Mouse (Mus musculus) G1E (cell line): ENCODE results near the gene Ypel3. TPM values are rescaled to one million over a fixed set of nuclear protein-coding genes. Genes with fewer than 3 reads are reported as not detected.

Source experiments
- ATAC-seq: 2 replicates; pipeline ENCODE4 v1.8.0; 2016; ENCODE audit warnings: mild to moderate bottlenecking; ENCODE audit not compliant: insufficient number of reproducible peaks, poor library complexity, low FRiP score, severe bottlenecking; ENCODE audit errors: extremely low read depth
- DNase-seq: peaks from one replicate; pipeline ENCODE4 v3.0.0; 2012; ENCODE audit warnings: low spot score
- H3K27me3 ChIP-seq: 2 replicates; pipeline ENCODE4 v1.6.1; 2012; ENCODE audit warnings: mild to moderate bottlenecking, low read length, inconsistent platforms; ENCODE audit not compliant: insufficient read depth
- H3K36me3 ChIP-seq: replicated peaks from 2 replicates; pipeline ENCODE3; 2012; ENCODE audit warnings: mild to moderate bottlenecking, inconsistent platforms
- H3K4me1 ChIP-seq: 2 replicates; pipeline ENCODE4 v1.6.1; 2012; ENCODE audit warnings: low read depth, low read length, inconsistent platforms, mixed read lengths; ENCODE audit not compliant: insufficient read depth
- H3K4me3 ChIP-seq: 2 replicates; pipeline ENCODE4 v1.5.1; 2012; ENCODE audit warnings: low read depth, mild to moderate bottlenecking, inconsistent platforms, low read length, moderate library complexity, mixed read lengths
- H3K9me3 ChIP-seq: replicated peaks from 2 replicates; pipeline ENCODE4 v1.6.1; 2012; ENCODE audit warnings: inconsistent platforms
- CTCF ChIP-seq: IDR thresholded peaks from 2 replicates; pipeline ENCODE4 v1.5.1; 2012; ENCODE audit warnings: low read depth, low read length, inconsistent platforms, mixed read lengths
- GATA1 ChIP-seq: IDR thresholded peaks from 2 replicates; pipeline ENCODE4 v1.6.1; 2012; ENCODE audit warnings: borderline replicate concordance, low read length, inconsistent platforms, mixed read lengths
- GATA2 ChIP-seq: IDR thresholded peaks from 2 replicates; pipeline ENCODE4 v1.6.1; 2012; ENCODE audit warnings: low read depth, low read length, inconsistent platforms, borderline replicate concordance
- POLR2AphosphoS5 ChIP-seq: IDR thresholded peaks from 2 replicates; pipeline ENCODE4 v1.6.1; 2012; ENCODE audit warnings: low read depth, low read length, inconsistent platforms; ENCODE audit not compliant: insufficient replicate concordance
- TAL1 ChIP-seq: conservative IDR thresholded peaks from 2 replicates; pipeline ENCODE4 v1.6.1; 2012; ENCODE audit warnings: low read depth, low read length, inconsistent platforms, mixed read lengths
- polyA plus RNA-seq: library from polyadenylated mRNA; stranded (reverse); fragments of >175 nt; gene quantifications from 2 replicates; pipeline ENCODE4 v1.2.3, GENCODE M21; 2012
- total RNA-seq, 2 experiments: library from RNA; stranded (forward) in 1 of 2; stranded (reverse) in 1 of 2; fragments of 200-1000 nt in 1 of 2; fragments of >200 nt in 1 of 2; fragmentation: Nextera tagmentation in 1 of 2; gene quantifications; 2 replicates each; pipeline ENCODE4 v1.2.3; 2014 to 2017

The Ypel3 gene
- total and polyA plus RNA-seq, 3 experiments, result 23.1 to 86.7 (median 78.3) TPM

GRCm38 (mm10) chr7:126795387-126796317 is 18.9 kb downstream of the Ypel3 start:
- ATAC-seq, result no peak
- no peak for DNase-seq
- Histone ChIP-seq H3K27me3 (no peaks in the 10 kb centered on the region), H3K9me3 (no peaks in the 10 kb centered on the region), H3K36me3 (peaks cover 60% of the 10 kb centered on the region), H3K4me3 (peak overlapping the region; percentile 99), H3K4me1 (peaks cover 68% of the 10 kb centered on the region)
- no peak for TF ChIP-seq POLR2AphosphoS5
- no peak for TF ChIP-seq TAL1

- H3K4me3 ChIP-seq, result peak overlapping the region; percentile 99
- no peak for DNase-seq
- H3K36me3 ChIP-seq, result peaks cover 58% of the 10 kb centered on the region
- peaks cover 70% of the 10 kb centered on the region for H3K4me1 ChIP-seq
- TF ChIP-seq POLR2AphosphoS5, result no peak
- TF ChIP-seq CTCF, result peak; percentile 28; the same call in 1 of the 2 replicates
- no peak for ATAC-seq
- H3K27me3 ChIP-seq, result no peaks in the 10 kb centered on the region
- H3K9me3 ChIP-seq, result no peaks in the 10 kb centered on the region
These were observed 19.7 kb downstream of the Ypel3 start for GRCm38 (mm10) chr7:126796350-126796932.

- DNase-seq (no peak), ATAC-seq (no peak)
- Histone ChIP-seq H3K4me1 (peaks cover 78% of the 10 kb centered on the region), H3K27me3 (no peaks in the 10 kb centered on the region), H3K36me3 (peaks cover 61% of the 10 kb centered on the region), H3K4me3 (peak within 1 kb of the TSS; percentile 99), H3K9me3 (no peaks in the 10 kb centered on the region)
- TF ChIP-seq GATA2, result no peak
- no peak for TF ChIP-seq CTCF
- TF ChIP-seq POLR2AphosphoS5, result peak; percentile 38; the same call in 1 of the 2 replicates
These were observed 20.8 kb downstream of the Ypel3 start, which contains the start of gene Fam57b for GRCm38 (mm10) chr7:126797411-126798126. TSS of gene Fam57b (plus strand) at chr7:126797668.

- TF ChIP-seq POLR2AphosphoS5, result peak; percentile 80; the same call in 1 of the 2 replicates
- TF ChIP-seq GATA2, result no peak
- Histone ChIP-seq H3K27me3 (no peaks in the 10 kb centered on the region), H3K4me1 (peaks cover 78% of the 10 kb centered on the region), H3K4me3 (peak overlapping the region; percentile 99), H3K9me3 (no peaks in the 10 kb centered on the region), H3K36me3 (peaks cover 59% of the 10 kb centered on the region)
- no peak for ATAC-seq
- peak; percentile 53 for DNase-seq
These were observed 21.6 kb downstream of the Ypel3 start for GRCm38 (mm10) chr7:126798127-126799049.

GRCm38 (mm10) chr7:126799050-126799467 is 22.3 kb downstream of the Ypel3 start:
- TF ChIP-seq CTCF (no peak), TAL1 (no peak), POLR2AphosphoS5 (no peak), GATA1 (no peak), GATA2 (no peak)
- DNase-seq (peak; percentile 94), ATAC-seq (peak; percentile 84)
- peaks cover 78% of the 10 kb centered on the region for H3K4me1 ChIP-seq
- H3K36me3 ChIP-seq, result peaks cover 52% of the 10 kb centered on the region
- no peaks in the 10 kb centered on the region for H3K9me3 ChIP-seq
- H3K27me3 ChIP-seq, result peaks cover under 1% of the 10 kb centered on the region; the same call in 1 of the 2 replicates
- peak overlapping the region; percentile 99 for H3K4me3 ChIP-seq
